Mouse (Mus musculus): ENCODE results near the gene Pou6f2. TPM values are rescaled to one million over a fixed set of nuclear protein-coding genes. Genes with fewer than 3 reads are reported as not detected.

Gene Pou6f2
- polyA plus RNA-seq, 1 experiment from 2014 or later, result not detected

DNA sequence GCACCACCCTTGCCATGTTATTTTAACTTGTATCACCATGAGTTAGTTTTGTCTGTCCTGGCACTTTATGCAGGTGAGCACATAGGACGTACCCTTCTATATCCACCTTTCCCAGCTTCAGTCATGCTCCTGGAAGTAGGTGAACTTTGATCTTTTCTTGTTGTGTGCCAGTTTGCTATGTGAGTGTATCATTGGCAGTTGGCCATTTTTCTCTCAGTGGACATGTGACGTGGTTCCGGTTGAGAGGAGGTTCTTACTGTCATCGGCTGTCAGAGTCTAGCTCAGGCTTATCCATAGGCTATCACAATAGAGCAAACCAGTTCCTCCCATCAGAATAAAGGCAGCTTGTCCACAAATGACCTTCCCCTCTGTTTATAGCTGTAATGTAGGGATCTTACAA lies 63.5 kb downstream of the Pou6f2 start:
- TF ChIP-seq CTCF (IDR thresholded peaks at IDR 0.05; ENCODE audit: low read depth), result no peak
- 82% methylated on average over 4 of the region's 4 CpGs for WGBS
- H3K4me2 ChIP-seq, result no peak overlapping the region

GRCm38 (mm10) chr13:18332596-18332995 lies 64.9 kb downstream of the Pou6f2 start:
- peak; percentile 17 for DNase-seq
- Histone ChIP-seq H3K4me2 (no peak overlapping the region), H3K36me3 (ENCODE audit: insufficient read depth) (no peaks in the 10 kb centered on the region), H3K4me3 (ENCODE audit: low read depth, low read length) (no peak overlapping the region), H3K9ac (no peak overlapping the region), H3K9me3 (ENCODE audit: low read depth, low read length) (no peaks in the 10 kb centered on the region), H3K4me1 (ENCODE audit: insufficient read depth) (no peaks in the 10 kb centered on the region), H3K27me3 (ENCODE audit: insufficient read depth, low read length) (no peaks in the 10 kb centered on the region), H3K27ac (ENCODE audit: low read depth) (no peak overlapping the region)
- no peak for ATAC-seq (ENCODE audit: insufficient read depth)
- WGBS, result 9% methylated on average over 1 of the region's 1 CpGs
- TF ChIP-seq CTCF (IDR thresholded peaks at IDR 0.05; ENCODE audit: low read depth), result peak; percentile 27; the same call in 1 of the 2 replicates

More for the DNA sequence above, 63.5 kb downstream of the Pou6f2 start:
- Histone ChIP-seq H3K27me3 (ENCODE audit: insufficient read depth, low read length) (no peaks in the 10 kb centered on the region), H3K9ac (no peak overlapping the region), H3K27ac (ENCODE audit: low read depth) (no peak overlapping the region), H3K4me3 (ENCODE audit: low read depth, low read length) (no peak overlapping the region), H3K4me1 (ENCODE audit: insufficient read depth) (no peaks in the 10 kb centered on the region), H3K9me3 (ENCODE audit: low read depth, low read length) (no peaks in the 10 kb centered on the region), H3K36me3 (ENCODE audit: insufficient read depth) (no peaks in the 10 kb centered on the region)
- DNase-seq (no peak), ATAC-seq (ENCODE audit: insufficient read depth) (no peak)

GRCm38 (mm10) chr13:18323980-18324678 lies 73.4 kb downstream of the Pou6f2 start:
- no peaks in the 10 kb centered on the region for H3K9me3 ChIP-seq (ENCODE audit: low read depth, low read length)
- no peak overlapping the region for H3K27ac ChIP-seq (ENCODE audit: low read depth)
- H3K4me3 ChIP-seq (ENCODE audit: low read depth, low read length), result no peak overlapping the region
- H3K36me3 ChIP-seq (ENCODE audit: insufficient read depth), result no peaks in the 10 kb centered on the region
- ATAC-seq (ENCODE audit: insufficient read depth) (no peak), DNase-seq (no peak)
- no peaks in the 10 kb centered on the region for H3K4me1 ChIP-seq (ENCODE audit: insufficient read depth)
- no peak overlapping the region for H3K4me2 ChIP-seq
- no peak for TF ChIP-seq CTCF (IDR thresholded peaks at IDR 0.05; ENCODE audit: low read depth)
- no peaks in the 10 kb centered on the region for H3K27me3 ChIP-seq (ENCODE audit: insufficient read depth, low read length)
- H3K9ac ChIP-seq, result no peak overlapping the region
- 57% methylated on average over 6 of the region's 6 CpGs for WGBS

GRCm38 (mm10) chr13:18323407-18323806 lies 74.1 kb downstream of the Pou6f2 start:
- 77% methylated on average over 8 of the region's 8 CpGs for WGBS

DNA sequence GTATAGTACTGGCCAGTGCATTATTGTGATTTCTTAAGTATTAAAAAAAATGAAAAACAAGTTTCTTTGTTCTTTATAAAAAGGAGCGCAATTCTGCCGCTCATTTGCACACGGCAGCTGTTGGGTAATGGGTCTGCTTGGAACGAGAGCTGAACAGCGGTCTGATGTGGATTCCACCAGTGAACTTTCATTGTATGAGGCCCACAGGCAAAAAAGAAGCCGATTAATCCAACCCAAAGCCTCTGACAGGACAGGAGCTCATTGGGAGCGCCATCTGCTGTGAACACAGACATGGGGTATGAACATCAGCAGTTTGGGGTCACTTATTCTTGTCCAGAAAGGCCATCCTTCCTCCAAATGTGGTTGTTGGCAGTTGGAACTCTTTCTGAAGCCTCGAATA lies 84.9 kb downstream of the Pou6f2 start:
- ATAC-seq (ENCODE audit: insufficient read depth), result no peak
- DNase-seq, result no peak
- no peak overlapping the region for H3K9ac ChIP-seq
- H3K4me1 ChIP-seq (ENCODE audit: insufficient read depth), result no peaks in the 10 kb centered on the region
- no peaks in the 10 kb centered on the region for H3K9me3 ChIP-seq (ENCODE audit: low read depth, low read length)
- no peaks in the 10 kb centered on the region for H3K27me3 ChIP-seq (ENCODE audit: insufficient read depth, low read length)
- no peak overlapping the region for H3K4me3 ChIP-seq (ENCODE audit: low read depth, low read length)
- WGBS, result 82% methylated on average over 8 of the region's 8 CpGs
- TF ChIP-seq CTCF (IDR thresholded peaks at IDR 0.05; ENCODE audit: low read depth), result no peak
- no peaks in the 10 kb centered on the region for H3K36me3 ChIP-seq (ENCODE audit: insufficient read depth)
- H3K4me2 ChIP-seq, result no peak overlapping the region
- H3K27ac ChIP-seq (ENCODE audit: low read depth), result no peak overlapping the region

More at GRCm38 (mm10) chr13:18323407-18323806, 74.1 kb downstream of the Pou6f2 start:
- Histone ChIP-seq H3K9ac (no peak overlapping the region), H3K9me3 (ENCODE audit: low read depth, low read length) (no peaks in the 10 kb centered on the region), H3K4me1 (ENCODE audit: insufficient read depth) (no peaks in the 10 kb centered on the region), H3K36me3 (ENCODE audit: insufficient read depth) (no peaks in the 10 kb centered on the region), H3K4me2 (no peak overlapping the region), H3K4me3 (ENCODE audit: low read depth, low read length) (no peak overlapping the region), H3K27ac (ENCODE audit: low read depth) (no peak overlapping the region), H3K27me3 (ENCODE audit: insufficient read depth, low read length) (no peaks in the 10 kb centered on the region)
- no peak for TF ChIP-seq CTCF (IDR thresholded peaks at IDR 0.05; ENCODE audit: low read depth)
- ATAC-seq (ENCODE audit: insufficient read depth) (no peak), DNase-seq (peak; percentile 4)

- Histone ChIP-seq H3K27me3 (ENCODE audit: insufficient read depth, low read length) (no peaks in the 10 kb centered on the region), H3K4me2 (no peak overlapping the region), H3K4me3 (ENCODE audit: low read depth, low read length) (no peak overlapping the region), H3K9ac (no peak overlapping the region), H3K27ac (ENCODE audit: low read depth) (no peak overlapping the region), H3K4me1 (ENCODE audit: insufficient read depth) (no peaks in the 10 kb centered on the region), H3K36me3 (ENCODE audit: insufficient read depth) (no peaks in the 10 kb centered on the region), H3K9me3 (ENCODE audit: low read depth, low read length) (no peaks in the 10 kb centered on the region)
- DNase-seq (no peak), ATAC-seq (ENCODE audit: insufficient read depth) (no peak)
- no peak for TF ChIP-seq CTCF (IDR thresholded peaks at IDR 0.05; ENCODE audit: low read depth)
- 45% methylated on average over 7 of the region's 7 CpGs for WGBS
Measured at GRCm38 (mm10) chr13:18309024-18309423, 88.5 kb downstream of the Pou6f2 start.

DNA sequence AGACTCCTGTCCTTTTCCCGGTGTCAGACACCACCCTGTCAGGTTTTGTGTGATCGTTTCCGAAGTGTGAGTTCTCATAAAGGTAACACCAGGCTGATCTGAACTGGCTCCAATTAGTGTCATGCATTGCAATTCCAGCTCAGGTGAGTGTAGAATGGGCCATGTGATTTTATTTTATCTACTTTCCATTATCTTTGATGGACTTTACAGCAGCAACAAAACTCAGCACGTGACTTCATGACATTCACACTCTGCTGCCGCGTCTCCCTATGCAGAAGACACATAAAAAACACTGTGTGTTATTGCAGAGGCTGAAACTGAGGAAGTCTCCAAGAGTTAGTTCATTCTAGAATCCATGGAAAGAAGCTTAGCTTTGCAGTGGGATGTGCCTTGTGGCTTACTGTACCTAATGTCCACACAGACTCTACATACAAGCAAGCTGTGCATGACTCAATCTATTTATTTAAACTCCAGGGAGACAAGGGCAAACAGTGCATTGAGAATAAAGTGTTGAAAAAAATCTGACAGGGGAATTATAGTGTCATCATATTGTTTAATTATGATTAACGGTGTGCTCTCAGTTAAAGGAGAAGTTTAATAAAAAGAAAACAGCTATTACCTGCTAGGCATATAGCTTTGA lies 90.9 kb downstream of the Pou6f2 start:
- Histone ChIP-seq H3K4me1 (ENCODE audit: insufficient read depth) (no peaks in the 10 kb centered on the region), H3K27me3 (ENCODE audit: insufficient read depth, low read length) (no peaks in the 10 kb centered on the region), H3K4me2 (no peak overlapping the region), H3K36me3 (ENCODE audit: insufficient read depth) (no peaks in the 10 kb centered on the region), H3K9me3 (ENCODE audit: low read depth, low read length) (no peaks in the 10 kb centered on the region), H3K27ac (ENCODE audit: low read depth) (no peak overlapping the region), H3K9ac (no peak overlapping the region), H3K4me3 (ENCODE audit: low read depth, low read length) (no peak overlapping the region)
- TF ChIP-seq CTCF (IDR thresholded peaks at IDR 0.05; ENCODE audit: low read depth), result no peak
- ATAC-seq (ENCODE audit: insufficient read depth) (no peak), DNase-seq (no peak)
- WGBS, result 67% methylated on average over 7 of the region's 7 CpGs

Measured in lung, embryonic 14.5 days (tissue).